Mouse (Mus musculus): ENCODE data around the gene Ttc41. TPM values are rescaled to one million over a fixed set of nuclear protein-coding genes. Genes with fewer than 3 reads are reported as not detected.
A peak's percentile ranks its signal among the peaks of the same experiment; 100 is the strongest.

The Ttc41 gene
- polyA plus RNA-seq, 1 experiment from 2014 or later = 2.7 TPM

DNA sequence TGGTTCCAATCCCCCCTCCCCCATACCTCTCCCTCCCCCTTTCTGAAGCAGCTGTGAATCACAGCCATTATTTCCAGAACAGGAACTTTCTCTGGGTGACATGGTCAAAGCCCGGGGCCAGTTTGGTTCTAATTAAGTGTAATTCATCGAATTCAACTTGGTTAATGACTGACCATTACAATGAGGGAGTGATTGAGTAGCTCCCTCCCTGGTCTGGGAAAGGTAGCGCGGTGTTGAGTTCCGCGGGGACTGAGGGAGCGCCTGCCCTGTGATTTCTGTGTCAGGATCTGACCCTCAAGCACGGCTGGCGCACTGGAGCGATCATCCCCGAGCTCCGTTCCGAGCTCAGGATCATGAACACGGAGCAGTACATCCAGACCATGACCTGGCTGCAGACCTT, 119.3 kb downstream of the Ttc41 start:
- Histone ChIP-seq H3K27me3 (ENCODE audit: low read depth, poor library complexity, severe bottlenecking) (no peaks in the 10 kb centered on the region), H3K4me1 (peaks cover 57% of the 10 kb centered on the region), H3K9me3 (replicated peaks) (no peaks in the 10 kb centered on the region), H3K4me3 (0 out of 2 replicates have a peak overlapping the region, but pooled peaks have one; percentile 14), H3K36me3 (no peaks in the 10 kb centered on the region), H3K27ac (peak overlapping the region; percentile 51)
- DNase-seq (ENCODE audit: low spot score) = peak; percentile 44
- WGBS = 64% methylated on average over 14 of the region's 14 CpGs

DNA sequence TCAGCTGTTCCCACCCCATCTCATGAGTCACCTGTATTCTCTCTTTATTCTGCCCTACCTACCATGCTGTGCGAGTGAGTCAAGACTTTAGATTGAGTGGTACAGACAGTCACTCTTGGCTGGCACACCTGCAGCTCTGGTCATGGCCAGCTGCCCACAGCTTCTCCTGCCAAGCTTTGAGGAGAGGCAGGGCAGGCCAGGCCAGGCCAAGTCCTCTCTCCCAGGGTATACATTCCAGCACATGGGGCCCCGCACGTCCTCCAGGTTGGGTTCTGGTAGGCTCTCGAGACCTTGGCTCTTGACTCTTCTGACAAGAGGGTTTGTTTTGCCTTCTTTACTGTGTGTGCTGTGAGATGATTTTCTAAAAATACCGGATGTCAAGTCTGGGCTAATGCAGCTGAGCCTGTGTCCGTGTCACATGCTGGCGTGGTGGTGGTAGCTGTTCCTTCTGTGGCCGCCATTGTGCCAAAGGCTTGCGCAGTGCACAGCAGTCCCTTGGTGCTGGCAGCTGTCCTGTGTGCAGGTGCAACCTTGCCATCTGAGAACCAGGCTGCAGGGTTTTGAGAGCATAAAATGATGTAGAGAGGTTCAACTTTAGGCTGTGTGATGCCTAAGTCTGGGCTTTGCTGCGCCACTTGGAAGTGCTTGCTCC, 120.4 kb downstream of the Ttc41 start:
- Histone ChIP-seq H3K4me3 (no peak overlapping the region), H3K9me3 (replicated peaks) (no peaks in the 10 kb centered on the region), H3K4me1 (peaks cover 49% of the 10 kb centered on the region), H3K27me3 (ENCODE audit: low read depth, poor library complexity, severe bottlenecking) (no peaks in the 10 kb centered on the region), H3K36me3 (no peaks in the 10 kb centered on the region), H3K27ac (peak overlapping the region; percentile 51; the same call in 1 of the 2 replicates)
- WGBS = 95% methylated on average over 10 of the region's 10 CpGs
- DNase-seq (ENCODE audit: low spot score) = no peak

Small RNA genes within 50 kb of the gene (microRNA-seq; reads per million reads assigned to microRNA genes)
- 2.3 reads per million for gene Gm25745

Other genes starting within 250 kb of the Ttc41 start
- gene Syn3, start 206.9 kb upstream of the Ttc41 start, polyA plus RNA-seq (2016; fragmentation: Nextera tagmentation; extraction: Ambion mirVana) = 2.1 and 3.6 TPM in 2 replicates
- 590 and 620 TPM in 2 replicates for gene Hsp90b1, start 302 bp upstream of the Ttc41 start, polyA plus RNA-seq (2016; fragmentation: Nextera tagmentation; extraction: Ambion mirVana)
- not detected in 2 replicates for gene Gm49358, start 58.2 kb downstream of the Ttc41 start, polyA plus RNA-seq (2016; fragmentation: Nextera tagmentation; extraction: Ambion mirVana)
- gene Nt5dc3, start 73.2 kb downstream of the Ttc41 start, polyA plus RNA-seq (2016; fragmentation: Nextera tagmentation; extraction: Ambion mirVana) = 0.53 and 0.55 TPM in 2 replicates